Mouse (Mus musculus): ENCODE measurements around the gene Cfap300. TPM values are rescaled to one million over a fixed set of nuclear protein-coding genes. Genes with fewer than 3 reads are reported as not detected.

Gene Cfap300
- polyA plus RNA-seq, 1 experiment: 3.7 TPM

DNA sequence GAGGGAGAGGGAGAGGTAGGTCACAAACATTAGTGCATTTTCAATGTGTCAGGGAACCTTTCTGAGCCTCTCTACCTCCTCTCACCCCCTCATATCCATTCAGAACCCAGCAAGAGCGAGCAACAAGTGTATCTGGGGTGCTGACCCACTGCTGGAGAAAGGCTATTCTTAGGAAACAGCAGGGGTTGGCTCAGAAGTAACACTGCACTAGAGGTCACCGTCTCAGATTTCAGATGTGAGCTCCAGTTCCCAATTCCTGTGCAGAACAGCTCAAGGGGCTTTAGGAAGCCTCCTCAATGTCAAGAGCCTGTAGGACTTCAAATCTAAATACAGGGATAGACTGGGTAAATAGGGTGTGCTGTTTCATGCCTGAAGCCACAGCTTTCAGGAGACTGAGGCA, 59.0 kb downstream of the Cfap300 start:
- DNase-seq (ENCODE audit: low spot score): no peak

DNA sequence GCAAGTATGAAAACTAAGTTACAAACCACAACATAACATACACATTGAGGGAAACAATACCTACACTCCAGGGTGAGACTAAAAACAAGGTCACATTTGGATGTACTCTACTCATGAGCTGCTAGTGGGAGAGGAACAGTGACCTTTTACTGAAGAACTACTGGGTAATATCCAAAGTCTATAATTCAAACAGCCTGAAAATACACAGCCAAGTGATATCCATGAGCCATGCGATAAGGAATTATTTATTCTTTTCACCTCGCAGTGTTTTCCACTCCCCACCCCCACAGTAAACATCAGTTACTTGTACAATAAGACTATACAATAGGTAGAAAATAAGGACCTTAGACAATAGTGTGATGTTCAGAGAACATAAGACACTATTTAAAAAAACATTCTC, 62.5 kb downstream of the Cfap300 start:
- DNase-seq (ENCODE audit: low spot score): no peak

DNA sequence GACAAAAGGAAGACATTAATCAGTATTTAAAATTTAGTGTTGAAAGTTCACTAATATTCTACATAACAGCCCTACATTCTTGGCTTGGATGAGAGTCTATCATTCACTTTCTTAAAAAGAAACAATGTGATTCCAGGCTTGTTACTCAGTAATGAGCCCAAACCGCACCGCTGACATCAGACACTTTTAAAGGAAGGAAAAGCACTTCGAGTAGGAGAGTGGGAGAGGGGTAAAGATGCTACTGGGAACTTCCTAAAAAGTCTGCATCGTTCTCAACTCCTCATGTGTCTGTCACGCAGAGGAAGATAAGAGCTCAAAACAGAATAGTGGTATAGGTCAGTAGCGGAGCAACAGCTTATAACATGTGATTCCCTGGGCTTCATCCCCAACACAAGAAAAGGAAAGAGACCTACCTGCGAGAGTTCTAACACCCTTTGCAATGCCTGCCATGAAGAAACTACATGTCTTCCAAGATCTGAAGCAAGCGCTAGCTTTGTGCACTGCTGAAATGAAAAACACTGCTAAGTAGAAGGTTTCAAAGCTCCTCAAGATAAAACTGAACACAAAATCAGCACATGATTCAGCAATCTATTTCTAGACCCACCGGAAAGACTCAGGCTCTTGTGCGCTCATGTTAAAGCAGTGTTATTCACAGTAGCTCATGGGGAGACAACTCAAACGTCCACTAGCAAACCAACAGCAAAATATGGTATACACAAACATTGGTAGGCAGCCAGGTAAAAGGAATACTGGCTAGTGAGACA, 63.3 kb downstream of the Cfap300 start:
- no peak for DNase-seq (ENCODE audit: low spot score)

DNA sequence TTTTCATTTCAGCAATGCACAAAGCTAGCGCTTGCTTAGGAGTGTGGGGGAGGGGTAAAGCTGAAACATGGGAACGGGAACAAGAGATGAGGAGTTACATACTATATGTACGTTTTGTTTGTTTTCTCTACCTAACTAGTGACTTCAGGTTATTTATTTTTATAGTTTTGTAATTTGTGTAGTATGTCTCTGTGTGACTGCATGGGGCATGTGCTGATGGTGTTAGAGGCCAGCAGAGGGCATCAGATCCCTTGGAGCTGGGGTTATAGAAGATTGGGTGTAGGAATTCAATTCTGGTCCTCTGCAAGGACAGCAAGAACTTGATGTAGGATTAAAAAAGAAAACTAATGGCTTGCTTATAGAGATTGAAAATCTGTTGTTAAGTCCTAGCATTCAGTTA, 64.1 kb downstream of the Cfap300 start:
- DNase-seq (ENCODE audit: low spot score): no peak

DNA sequence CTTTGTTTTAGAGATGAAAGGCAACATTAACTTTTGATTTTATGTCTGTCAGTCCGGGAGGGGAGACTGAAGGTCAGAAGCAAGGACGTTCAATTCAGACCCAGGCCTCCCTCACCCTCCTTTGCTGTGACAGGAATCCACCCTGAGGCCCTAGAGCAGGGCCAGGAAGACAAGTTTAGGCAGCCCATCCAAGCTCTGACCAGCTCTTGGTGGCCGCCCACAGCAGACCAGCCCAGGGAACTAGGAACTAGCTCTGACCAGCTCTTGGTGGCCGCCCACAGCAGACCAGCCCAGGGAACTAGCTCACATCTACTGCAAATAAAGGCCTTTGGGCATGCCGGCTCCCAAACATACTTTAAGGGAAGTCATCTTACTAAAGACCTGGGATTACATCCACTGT, 65.0 kb downstream of the Cfap300 start:
- no peak for DNase-seq (ENCODE audit: low spot score)

DNA sequence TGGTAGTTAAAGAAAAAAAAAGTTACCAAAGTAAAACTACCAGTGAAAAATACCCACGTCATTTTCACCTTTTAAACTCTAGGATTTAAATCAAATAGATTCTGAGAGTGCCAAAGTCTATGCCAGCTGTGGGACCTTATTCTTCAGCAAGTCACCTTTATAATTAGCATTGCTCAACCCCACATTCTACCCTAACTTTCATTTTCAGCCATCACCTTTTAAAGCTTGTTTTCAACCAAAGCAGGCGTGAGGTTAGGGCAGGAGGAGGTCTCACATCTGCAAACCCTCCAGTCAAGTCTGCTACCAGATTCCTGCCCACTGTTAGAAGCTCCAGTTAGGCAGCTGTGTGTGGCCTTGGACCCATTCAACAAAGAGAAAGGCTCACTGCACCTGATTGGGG, 70.6 kb downstream of the Cfap300 start:
- DNase-seq (ENCODE audit: low spot score): no peak

Other genes with a start within 250 kb of the Cfap300 start
- gene Birc2, start 205.8 kb downstream of the Cfap300 start, polyA plus RNA-seq (2012; rRNA removed): 23.6 and 27.7 TPM in 2 replicates
- gene Birc3, start 169.6 kb downstream of the Cfap300 start, polyA plus RNA-seq (2012; rRNA removed): 18.2 and 21.2 TPM in 2 replicates
- 47.6 and 77.0 TPM in 2 replicates for gene Yap1, start 38.2 kb downstream of the Cfap300 start, polyA plus RNA-seq (2012; rRNA removed)
- gene Cep126, start 91.5 kb upstream of the Cfap300 start, polyA plus RNA-seq (2012; rRNA removed): 2.1 and 2.6 TPM in 2 replicates